Mouse (Mus musculus) megakaryocyte progenitor cell, adult 5-6 weeks (primary cell): ENCODE data around the gene Mfsd13b. TPM values are rescaled to one million over a fixed set of nuclear protein-coding genes. Genes with fewer than 3 reads are reported as not detected.
"Not testable (repeated sequence)": the region's sequence is repeated elsewhere in the genome, so short reads cannot be mapped to it uniquely, and the experiment has no call there.

ENCODE experiments used
- ATAC-seq: replicated peaks from 2 replicates; pipeline ENCODE4 v1.8.0; 2016; ENCODE audit warnings: mild to moderate bottlenecking, moderate TSS enrichment, inconsistent platforms; ENCODE audit not compliant: poor library complexity
- total RNA-seq, 2 experiments: library from RNA; stranded (forward) in 1 of 2; stranded (reverse) in 1 of 2; fragments of 157-497, 149-512 nt in 1 of 2; fragments of 200-1000 nt in 1 of 2; gene quantifications; 2 replicates each; pipeline versions ENCODE4 v1.2.3 to v1.2.4; 2015 to 2017

The Mfsd13b gene
- not detected in 2 replicates for total RNA-seq (2015)
- total RNA-seq (2017): 0.20 TPM in 1 of 2 replicates, not detected in the other

GRCm38 (mm10) chr7:120982200-120982841 is at the start of gene Mfsd13b, which contains the start of gene Cdr2:
Mfsd13b (plus strand) TSS chr7:120982509.
Cdr2 (minus strand) TSS chr7:120982312.
- peak; percentile 86 for ATAC-seq

GRCm38 (mm10) chr7:120933110-120933509 is 49.2 kb upstream of the Mfsd13b start:
- ATAC-seq: no peak

GRCm38 (mm10) chr7:120933680-120934195 is 48.6 kb upstream of the Mfsd13b start:
- peak; percentile 59 for ATAC-seq

- ATAC-seq: peak; percentile 90
These were observed 47.6 kb upstream of the Mfsd13b start for GRCm38 (mm10) chr7:120934716-120935115.

DNA sequence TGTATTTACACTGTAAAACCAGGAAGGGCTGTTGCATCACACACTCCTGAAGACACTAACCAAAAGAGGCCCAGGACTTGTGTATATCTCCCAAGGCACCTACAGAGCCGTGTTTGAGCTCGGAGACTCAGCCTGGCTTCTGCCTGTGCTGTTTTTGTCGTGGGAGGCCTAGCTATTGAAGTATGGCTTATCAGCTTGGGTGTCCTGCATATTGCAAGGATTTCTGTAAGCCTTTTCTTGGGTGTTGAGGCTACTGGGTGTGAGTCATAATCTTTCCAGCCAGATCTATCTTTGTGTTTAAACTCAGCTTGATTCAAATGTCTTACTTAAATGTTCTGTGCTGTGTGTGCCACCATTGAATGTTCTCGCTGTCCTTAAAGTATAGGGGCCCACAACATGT is 45.8 kb upstream of the Mfsd13b start:
- no peak for ATAC-seq

- no peak for ATAC-seq
These were observed 44.1 kb upstream of the Mfsd13b start for GRCm38 (mm10) chr7:120938206-120938605.

- no peak for ATAC-seq
These were observed 42.0 kb upstream of the Mfsd13b start for GRCm38 (mm10) chr7:120940343-120940742.

GRCm38 (mm10) chr7:120941214-120941613 is 41.1 kb upstream of the Mfsd13b start:
- no peak for ATAC-seq

DNA sequence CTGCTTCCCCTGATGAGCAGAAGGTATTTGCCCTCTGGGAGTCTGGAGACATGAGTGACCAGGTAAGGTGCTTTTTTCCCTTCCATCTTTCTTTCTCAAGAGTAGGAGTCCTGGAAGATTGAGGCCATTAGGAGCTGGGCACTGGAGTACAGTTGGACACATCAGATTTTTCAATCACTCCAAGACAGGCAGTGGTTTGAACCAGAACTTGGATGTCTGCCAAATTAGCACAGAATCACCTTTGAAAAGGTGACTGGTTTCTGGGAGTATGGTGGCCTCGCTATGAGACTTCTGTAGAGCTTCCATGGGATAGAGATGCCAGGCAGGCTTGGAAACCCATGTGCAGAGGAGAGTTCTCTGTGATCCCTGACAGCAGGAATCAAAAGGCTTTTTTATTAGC is 39.8 kb upstream of the Mfsd13b start:
- no peak for ATAC-seq

DNA sequence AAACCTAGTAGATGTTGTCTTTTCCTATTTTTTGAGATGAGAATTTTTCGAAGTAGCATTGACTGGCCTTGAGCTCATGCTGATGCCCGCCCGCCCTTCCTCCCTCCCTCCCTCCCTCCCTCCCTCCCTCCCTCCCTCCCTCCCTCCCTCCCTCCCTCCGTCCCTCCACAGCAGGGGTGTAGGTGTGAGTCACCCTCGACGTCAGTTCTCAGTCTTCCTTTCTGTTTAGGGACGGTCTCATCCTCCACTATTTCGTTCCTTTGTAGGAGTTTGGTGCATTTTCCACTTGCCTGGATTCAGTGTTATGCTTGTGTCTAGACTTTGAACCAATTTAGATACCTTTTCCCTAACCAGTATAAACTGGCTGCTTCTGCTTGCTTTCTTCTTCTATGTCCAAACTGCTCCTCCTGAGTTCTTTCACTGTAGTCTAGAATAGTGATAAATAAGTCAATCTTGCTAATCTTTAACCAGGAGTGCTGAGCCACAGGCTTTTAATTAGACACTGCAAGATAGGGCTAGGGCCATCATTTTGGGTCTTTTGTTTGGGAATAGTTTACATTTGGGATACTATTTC is 38.3 kb upstream of the Mfsd13b start:
- no peak for ATAC-seq

DNA sequence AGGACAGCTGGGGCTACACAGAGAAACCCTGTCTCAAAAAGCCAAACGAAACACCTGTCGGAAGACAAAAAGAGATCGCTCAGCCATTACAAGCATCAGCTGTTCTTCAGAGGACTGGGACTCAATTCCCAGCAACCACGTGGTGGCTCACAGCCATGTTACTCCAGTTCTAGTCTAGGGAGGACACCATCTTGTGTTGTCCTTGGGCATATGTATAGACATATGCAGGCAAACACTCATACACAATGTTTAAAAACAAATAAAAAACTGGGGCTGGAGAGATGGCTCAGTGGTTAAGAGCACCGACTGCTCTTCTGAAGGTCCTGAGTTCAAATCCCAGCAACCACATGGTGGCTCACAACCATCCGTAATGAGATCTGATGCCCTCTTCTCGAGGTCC is 28.7 kb upstream of the Mfsd13b start:
- ATAC-seq: not testable (repeated sequence)

GRCm38 (mm10) chr7:120960116-120960515 is 22.2 kb upstream of the Mfsd13b start:
- no peak for ATAC-seq

- ATAC-seq: no peak
These were observed 21.7 kb upstream of the Mfsd13b start for GRCm38 (mm10) chr7:120960601-120961000.

DNA sequence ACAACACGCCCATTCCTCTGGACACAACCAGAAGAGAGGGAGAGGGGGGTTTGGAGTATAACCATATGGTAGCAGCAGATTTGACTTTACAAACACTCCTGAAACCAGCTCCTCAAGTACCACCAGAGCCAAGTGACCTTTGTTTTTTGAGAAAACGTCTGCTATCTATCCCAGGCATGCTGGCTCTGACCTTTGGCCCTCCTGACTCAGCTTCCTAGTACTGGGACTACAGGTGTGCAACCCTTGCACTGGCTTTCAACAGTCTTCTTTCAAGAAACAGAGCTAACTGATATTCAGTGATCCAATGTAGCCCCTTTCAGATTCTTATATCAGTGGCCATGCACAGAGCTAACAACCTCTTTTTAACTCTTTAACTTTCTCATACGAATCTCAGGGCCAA is 20.4 kb upstream of the Mfsd13b start:
- ATAC-seq: no peak

DNA sequence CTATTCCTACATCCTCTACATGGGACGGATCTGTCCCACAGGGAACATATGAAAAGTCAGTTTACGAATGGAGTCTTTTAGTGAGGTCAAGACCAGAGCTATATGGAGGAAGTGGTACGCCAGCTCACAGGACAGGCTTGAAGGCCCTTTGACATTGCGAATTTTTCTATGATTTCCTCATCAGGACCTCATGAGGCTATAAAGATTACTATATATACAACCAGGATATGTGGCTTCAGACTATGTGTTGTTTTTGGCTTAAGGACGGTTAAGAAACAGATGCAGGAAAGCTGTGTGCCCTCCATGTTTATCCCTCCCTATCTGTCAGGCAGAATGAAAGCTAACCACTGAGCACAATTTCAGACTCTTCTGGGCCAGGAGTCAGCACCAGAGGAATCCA is 19.2 kb upstream of the Mfsd13b start:
- no peak for ATAC-seq

DNA sequence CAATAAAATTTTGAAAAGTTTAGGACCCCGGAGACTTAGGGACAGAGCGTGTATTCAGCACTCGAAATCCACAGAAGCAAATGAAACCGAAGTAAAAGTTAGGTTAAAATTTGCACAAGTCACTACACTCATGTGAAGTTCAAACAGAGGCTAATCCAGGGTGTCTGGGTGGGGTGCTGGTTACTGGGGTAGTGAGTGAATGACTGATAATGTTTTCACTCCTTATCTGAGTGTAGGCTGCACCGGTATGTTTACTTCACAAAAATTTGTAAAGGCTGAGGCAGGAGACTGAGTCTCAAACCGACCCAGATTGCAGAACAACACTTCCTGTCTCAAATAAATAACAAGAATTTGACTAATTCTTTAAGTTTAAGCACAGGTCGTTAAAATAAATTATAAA is 13.1 kb upstream of the Mfsd13b start:
- peak; percentile 94 for ATAC-seq

GRCm38 (mm10) chr7:120970112-120970511 is 12.2 kb upstream of the Mfsd13b start:
- no peak for ATAC-seq

DNA sequence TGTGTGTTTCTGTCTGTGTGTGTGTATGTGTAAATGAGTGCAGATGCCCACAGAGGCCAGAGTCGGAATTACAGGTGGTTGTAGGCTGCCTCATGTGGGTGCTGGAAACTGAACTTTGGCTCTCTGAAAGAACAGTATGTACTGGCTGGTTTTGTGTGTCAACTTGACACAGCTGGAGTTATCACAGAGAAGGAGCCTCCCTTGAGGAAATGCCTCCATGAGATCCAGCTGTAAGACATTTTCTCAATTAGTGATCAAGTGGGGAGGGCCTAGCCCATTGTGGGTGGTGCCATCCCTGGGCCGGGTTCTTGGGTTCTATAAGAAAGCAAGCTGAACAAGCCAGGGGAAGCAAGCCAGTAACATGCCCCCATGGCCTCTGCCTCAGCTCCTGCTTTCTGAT is 9.8 kb upstream of the Mfsd13b start:
- not testable (repeated sequence) for ATAC-seq

DNA sequence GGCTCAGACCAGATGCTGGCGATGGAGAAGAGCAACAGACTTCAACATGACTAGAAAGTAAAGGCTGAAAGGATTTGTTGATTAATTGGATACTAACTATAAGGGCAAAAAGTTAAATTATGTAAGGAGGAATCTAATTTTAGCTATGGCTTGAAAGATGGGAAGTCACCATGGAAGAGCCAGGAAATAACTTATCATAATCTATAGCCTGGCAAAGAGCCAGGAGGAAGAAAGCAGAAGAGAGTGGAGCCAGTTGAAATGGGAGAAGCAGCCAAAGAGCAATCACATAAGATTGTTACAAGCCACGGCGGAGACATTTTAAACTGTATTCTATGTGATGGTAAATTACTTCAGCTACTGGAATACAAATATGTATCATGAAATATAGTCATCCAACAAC is 8.3 kb upstream of the Mfsd13b start:
- ATAC-seq: no peak

DNA sequence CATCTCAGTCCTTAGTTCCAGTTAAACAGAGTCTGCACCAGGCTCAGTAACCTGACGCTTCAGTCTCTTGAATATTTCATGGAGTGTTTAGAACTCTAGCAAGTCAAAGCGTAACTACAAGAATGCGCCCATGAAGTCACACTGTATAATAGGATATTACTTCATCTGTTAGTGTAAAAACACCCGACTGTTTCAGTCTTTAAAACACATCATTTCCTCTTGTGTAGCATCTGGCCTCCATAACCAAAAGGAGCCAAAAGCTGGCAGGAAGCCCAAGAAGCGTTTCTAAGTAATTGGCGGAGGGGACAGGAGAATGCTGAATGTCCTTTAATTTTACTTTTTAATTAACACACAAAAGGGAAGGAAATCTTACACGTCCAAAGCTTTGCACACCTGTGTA is 5.2 kb upstream of the Mfsd13b start:
- no peak for ATAC-seq

GRCm38 (mm10) chr7:120980041-120980440 is 2.3 kb upstream of the Mfsd13b start:
- peak; percentile 55 for ATAC-seq
